Mouse (Mus musculus): ENCODE measurements at regions not wholly inside any gene's neighbourhood (a gene's known extent, or its start where the extent isn't known, plus 50 kb on each side); places are given as distances from the start of the nearest gene placed in this dataset.

GRCm38 (mm10) chr13:118538742-118539141 is 130.8 kb upstream of the Fgf10 start:
- TF ChIP-seq POLR2A (IDR thresholded peaks at IDR 0.05; ENCODE audit: low read depth, low read length) (no peak), CTCF (conservative IDR thresholded peaks at IDR 0.05; ENCODE audit: insufficient read depth, insufficient read length, low read depth, low read length) (no peak)
